Mouse (Mus musculus): ENCODE data around the gene Llcfc1. TPM values are rescaled to one million over a fixed set of nuclear protein-coding genes. Genes with fewer than 3 reads are reported as not detected.

Gene Llcfc1
- polyA plus RNA-seq (2015; fragmentation: Nextera tagmentation; extraction: Ambion mirVana): not detected in 2 replicates

GRCm38 (mm10) chr6:41684131-41684530 lies at the start of gene Llcfc1:
Gene Llcfc1 (plus strand): TSS chr6:41684431.
- Histone ChIP-seq H3K9ac (no peak within 1 kb of the TSS), H3K27ac (replicated peaks) (no peak within 1 kb of the TSS), H3K4me3 (no peak within 1 kb of the TSS), H3K36me3 (no peaks in the 10 kb centered on the region), H3K27me3 (no peaks in the 10 kb centered on the region), H3K9me3 (no peaks in the 10 kb centered on the region), H3K4me1 (replicated peaks) (no peaks in the 10 kb centered on the region), H3K4me2 (no peak within 1 kb of the TSS)
- no peak for ATAC-seq (ENCODE audit: low FRiP score, low read depth)
- WGBS: 94% methylated on average over 2 of the region's 2 CpGs

DNA sequence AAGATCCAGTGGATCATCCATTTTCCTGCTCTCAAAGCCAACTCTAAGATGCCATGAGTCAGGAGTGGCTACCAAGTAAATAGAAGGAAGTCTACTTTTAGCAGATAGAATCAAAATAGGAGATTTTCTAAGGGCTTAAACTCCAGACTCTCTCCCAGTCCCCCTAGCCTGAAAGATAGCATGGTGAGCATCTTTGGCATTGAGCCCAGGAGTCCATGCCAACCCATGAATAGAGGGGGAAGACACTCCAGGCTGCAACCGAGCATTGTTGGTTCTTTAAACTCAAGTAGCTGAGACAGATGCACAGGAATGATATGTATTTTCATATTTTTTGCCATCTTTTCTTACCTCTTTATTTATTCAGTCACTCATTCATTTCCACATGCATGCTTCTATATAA lies 49.0 kb upstream of the Llcfc1 start:
- H3K4me3 ChIP-seq: no peak overlapping the region
- 0 out of 2 replicates have a peak, but pooled peaks cover 3% of the 10 kb centered on the region for H3K4me1 ChIP-seq (replicated peaks)
- no peaks in the 10 kb centered on the region for H3K36me3 ChIP-seq
- H3K27ac ChIP-seq (replicated peaks): no peak overlapping the region
- H3K9me3 ChIP-seq: no peaks in the 10 kb centered on the region
- ATAC-seq (ENCODE audit: low FRiP score, low read depth): no peak
- no peak overlapping the region for H3K9ac ChIP-seq
- no peak overlapping the region for H3K4me2 ChIP-seq
- no peaks in the 10 kb centered on the region for H3K27me3 ChIP-seq
- WGBS: 31% methylated on average over 1 of the region's 1 CpGs

GRCm38 (mm10) chr6:41636178-41636577 lies 48.1 kb upstream of the Llcfc1 start, which contains the start of gene Trpv6:
Gene Trpv6 (minus strand): TSS chr6:41636405.
- H3K4me2 ChIP-seq: no peak within 1 kb of the TSS
- H3K4me1 ChIP-seq (replicated peaks): 0 out of 2 replicates have a peak, but pooled peaks cover 3% of the 10 kb centered on the region
- WGBS: 25% methylated on average over 5 of the region's 5 CpGs
- no peak within 1 kb of the TSS for H3K27ac ChIP-seq (replicated peaks)
- no peak for ATAC-seq (ENCODE audit: low FRiP score, low read depth)
- H3K4me3 ChIP-seq: no peak within 1 kb of the TSS
- H3K9ac ChIP-seq: no peak within 1 kb of the TSS
- H3K27me3 ChIP-seq: no peaks in the 10 kb centered on the region
- H3K36me3 ChIP-seq: no peaks in the 10 kb centered on the region
- H3K9me3 ChIP-seq: no peaks in the 10 kb centered on the region

DNA sequence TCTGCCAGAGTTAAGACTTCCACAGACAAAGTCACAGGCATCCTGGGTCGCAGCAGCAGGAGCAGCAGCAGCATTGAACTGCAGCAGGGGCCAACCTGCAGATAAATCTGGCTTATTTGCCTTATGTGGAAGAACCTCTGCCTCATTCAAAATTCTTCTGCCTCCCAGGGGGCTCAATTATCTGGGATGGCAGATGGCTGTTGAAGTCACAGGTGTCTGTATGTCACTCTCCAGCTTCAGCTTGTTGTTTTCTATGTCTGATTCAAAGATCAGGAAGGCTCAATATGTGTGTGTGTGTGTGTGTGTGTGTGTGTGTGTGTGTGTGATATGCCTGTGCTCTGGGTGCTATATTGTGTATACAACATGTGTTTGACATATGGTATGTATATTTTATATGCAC lies 46.8 kb upstream of the Llcfc1 start:
- WGBS: 24% methylated on average over 1 of the region's 1 CpGs
- Histone ChIP-seq H3K27ac (replicated peaks) (no peak overlapping the region), H3K4me2 (no peak overlapping the region), H3K36me3 (no peaks in the 10 kb centered on the region), H3K4me3 (no peak overlapping the region), H3K4me1 (replicated peaks) (0 out of 2 replicates have a peak, but pooled peaks cover 3% of the 10 kb centered on the region), H3K27me3 (no peaks in the 10 kb centered on the region), H3K9ac (no peak overlapping the region), H3K9me3 (no peaks in the 10 kb centered on the region)
- no peak for ATAC-seq (ENCODE audit: low FRiP score, low read depth)

GRCm38 (mm10) chr6:41637927-41638506 lies 46.2 kb upstream of the Llcfc1 start:
- Histone ChIP-seq H3K4me2 (no peak overlapping the region), H3K9ac (no peak overlapping the region), H3K36me3 (no peaks in the 10 kb centered on the region), H3K4me1 (replicated peaks) (0 out of 2 replicates have a peak, but pooled peaks cover 3% of the 10 kb centered on the region), H3K27me3 (no peaks in the 10 kb centered on the region), H3K4me3 (no peak overlapping the region), H3K9me3 (no peaks in the 10 kb centered on the region), H3K27ac (replicated peaks) (no peak overlapping the region)
- 88% methylated on average over 6 of the region's 6 CpGs for WGBS
- ATAC-seq (ENCODE audit: low FRiP score, low read depth): no peak

DNA sequence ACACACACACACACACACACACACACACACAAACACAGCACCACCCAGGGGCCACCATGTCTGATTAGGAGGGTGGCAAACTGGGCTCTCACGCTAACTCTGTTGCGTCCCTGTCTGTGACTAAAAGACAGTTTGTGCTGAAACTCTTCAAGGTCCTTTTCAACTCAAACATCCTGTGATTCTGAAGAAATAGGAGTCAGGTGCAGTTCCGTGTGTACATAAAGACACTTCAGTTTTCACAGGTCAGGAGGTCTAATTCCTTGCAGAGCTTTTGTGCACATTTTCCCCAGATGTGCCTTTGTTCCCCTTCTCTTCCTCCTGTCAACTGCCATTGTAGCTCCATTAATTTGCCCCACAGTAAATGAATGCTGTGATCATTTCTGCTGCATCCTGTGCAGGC lies 43.8 kb upstream of the Llcfc1 start:
- Histone ChIP-seq H3K9ac (no peak overlapping the region), H3K27me3 (no peaks in the 10 kb centered on the region), H3K4me3 (no peak overlapping the region), H3K9me3 (no peaks in the 10 kb centered on the region), H3K4me2 (no peak overlapping the region), H3K4me1 (replicated peaks) (0 out of 2 replicates have a peak, but pooled peaks cover 3% of the 10 kb centered on the region), H3K36me3 (no peaks in the 10 kb centered on the region), H3K27ac (replicated peaks) (no peak overlapping the region)
- 46% methylated on average over 3 of the region's 3 CpGs for WGBS
- ATAC-seq (ENCODE audit: low FRiP score, low read depth): no peak

DNA sequence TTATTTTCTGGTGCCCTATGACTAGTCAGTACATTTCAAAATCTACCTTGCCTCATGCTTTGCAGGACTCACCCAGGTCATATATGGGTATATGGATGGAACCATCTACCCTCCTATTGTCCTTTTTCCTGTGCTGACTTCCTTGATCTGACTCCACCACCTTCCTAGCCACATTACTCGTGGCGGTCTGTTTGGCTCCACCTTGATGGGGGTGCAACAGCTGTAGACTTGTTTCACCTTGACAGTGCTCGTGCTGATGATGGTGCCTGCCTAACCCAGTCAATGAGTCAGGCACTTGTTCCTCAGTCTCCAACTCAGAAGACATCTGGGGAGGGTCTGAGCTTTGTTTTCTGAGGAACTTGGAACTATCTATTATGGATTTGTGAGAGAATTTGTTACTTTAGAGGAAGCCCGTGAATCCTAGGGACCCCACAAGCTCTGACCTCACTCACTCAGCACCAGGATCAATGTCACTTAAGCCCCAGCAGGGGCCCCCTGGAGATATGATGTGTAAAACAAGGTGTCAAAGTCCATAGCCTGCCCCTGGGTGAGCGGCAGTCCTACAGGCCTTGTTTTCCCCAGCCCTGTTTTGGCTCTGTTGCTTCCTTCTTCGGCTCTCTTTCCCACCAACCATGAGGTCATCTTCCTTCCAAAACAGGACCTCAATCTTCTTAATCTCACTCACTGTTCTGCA lies 42.9 kb upstream of the Llcfc1 start:
- Histone ChIP-seq H3K27ac (replicated peaks) (no peak overlapping the region), H3K9me3 (no peaks in the 10 kb centered on the region), H3K36me3 (no peaks in the 10 kb centered on the region), H3K27me3 (no peaks in the 10 kb centered on the region), H3K4me1 (replicated peaks) (0 out of 2 replicates have a peak, but pooled peaks cover 3% of the 10 kb centered on the region), H3K4me3 (no peak overlapping the region), H3K9ac (no peak overlapping the region), H3K4me2 (no peak overlapping the region)
- no peak for ATAC-seq (ENCODE audit: low FRiP score, low read depth)
- WGBS: 87% methylated on average over 6 of the region's 6 CpGs

DNA sequence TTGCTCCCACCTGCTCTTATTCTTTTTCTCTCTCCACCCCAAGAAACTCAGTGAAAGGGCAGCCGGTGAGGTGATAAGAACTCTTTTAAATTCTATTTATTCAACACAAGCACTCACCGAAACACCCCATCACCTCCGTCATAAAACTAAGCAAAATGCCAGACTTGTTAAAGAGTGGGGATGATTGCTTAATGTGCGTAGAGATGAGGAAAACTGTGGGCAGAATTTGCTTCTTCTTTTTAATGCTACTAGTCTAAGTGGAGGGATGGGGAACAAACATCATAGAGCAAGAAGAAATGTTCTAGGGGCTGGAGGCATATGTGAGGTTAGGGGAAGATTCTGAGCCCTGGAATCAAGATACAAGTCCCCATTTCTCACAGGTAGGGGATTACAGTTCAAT lies 41.5 kb upstream of the Llcfc1 start:
- no peak overlapping the region for H3K27ac ChIP-seq (replicated peaks)
- H3K4me3 ChIP-seq: no peak overlapping the region
- no peaks in the 10 kb centered on the region for H3K27me3 ChIP-seq
- 89% methylated on average over 4 of the region's 4 CpGs for WGBS
- no peaks in the 10 kb centered on the region for H3K4me1 ChIP-seq (replicated peaks)
- no peaks in the 10 kb centered on the region for H3K9me3 ChIP-seq
- no peak for ATAC-seq (ENCODE audit: low FRiP score, low read depth)
- no peak overlapping the region for H3K9ac ChIP-seq
- no peaks in the 10 kb centered on the region for H3K36me3 ChIP-seq
- no peak overlapping the region for H3K4me2 ChIP-seq

DNA sequence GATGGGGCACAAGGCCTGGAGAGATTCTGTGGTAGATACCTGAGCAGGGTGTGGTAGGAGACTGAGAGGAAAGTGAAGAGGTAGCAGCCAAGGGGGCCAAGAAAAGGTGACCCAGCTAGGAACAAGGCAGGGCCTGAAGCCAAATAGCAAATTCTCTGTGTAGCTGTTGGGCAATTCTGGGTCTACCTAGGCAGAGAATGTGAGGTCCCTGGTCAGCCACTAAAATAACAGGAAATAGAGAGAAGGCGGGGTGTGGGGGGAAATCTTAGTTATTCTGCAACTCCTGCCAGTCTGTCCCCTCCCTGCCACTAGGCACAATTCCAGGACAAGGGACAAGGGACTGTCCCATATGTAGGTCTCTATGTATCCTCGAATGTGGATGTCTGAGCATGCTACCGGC lies 41.0 kb upstream of the Llcfc1 start:
- H3K36me3 ChIP-seq: no peaks in the 10 kb centered on the region
- no peak overlapping the region for H3K27ac ChIP-seq (replicated peaks)
- H3K27me3 ChIP-seq: no peaks in the 10 kb centered on the region
- no peaks in the 10 kb centered on the region for H3K4me1 ChIP-seq (replicated peaks)
- no peaks in the 10 kb centered on the region for H3K9me3 ChIP-seq
- 90% methylated on average over 3 of the region's 3 CpGs for WGBS
- no peak overlapping the region for H3K4me2 ChIP-seq
- no peak overlapping the region for H3K9ac ChIP-seq
- no peak for ATAC-seq (ENCODE audit: low FRiP score, low read depth)
- H3K4me3 ChIP-seq: no peak overlapping the region

- no peak for ATAC-seq (ENCODE audit: low FRiP score, low read depth)
- H3K36me3 ChIP-seq: no peaks in the 10 kb centered on the region
- H3K9me3 ChIP-seq: no peaks in the 10 kb centered on the region
- H3K27me3 ChIP-seq: no peaks in the 10 kb centered on the region
- no peak overlapping the region for H3K9ac ChIP-seq
- no peak overlapping the region for H3K27ac ChIP-seq (replicated peaks)
- 88% methylated on average over 3 of the region's 3 CpGs for WGBS
- no peaks in the 10 kb centered on the region for H3K4me1 ChIP-seq (replicated peaks)
- no peak overlapping the region for H3K4me3 ChIP-seq
- no peak overlapping the region for H3K4me2 ChIP-seq
Observed at GRCm38 (mm10) chr6:41646220-41646619, 38.0 kb upstream of the Llcfc1 start.

- Histone ChIP-seq H3K36me3 (no peaks in the 10 kb centered on the region), H3K4me2 (no peak overlapping the region), H3K4me1 (replicated peaks) (no peaks in the 10 kb centered on the region), H3K4me3 (no peak overlapping the region), H3K27ac (replicated peaks) (no peak overlapping the region), H3K27me3 (no peaks in the 10 kb centered on the region), H3K9me3 (no peaks in the 10 kb centered on the region), H3K9ac (no peak overlapping the region)
- no peak for ATAC-seq (ENCODE audit: low FRiP score, low read depth)
Observed at GRCm38 (mm10) chr6:41646672-41647071, 37.6 kb upstream of the Llcfc1 start.

- H3K27me3 ChIP-seq: no peaks in the 10 kb centered on the region
- H3K36me3 ChIP-seq: no peaks in the 10 kb centered on the region
- no peaks in the 10 kb centered on the region for H3K9me3 ChIP-seq
- 94% methylated on average over 5 of the region's 5 CpGs for WGBS
- H3K4me1 ChIP-seq (replicated peaks): no peaks in the 10 kb centered on the region
- H3K9ac ChIP-seq: no peak overlapping the region
- no peak overlapping the region for H3K4me2 ChIP-seq
- ATAC-seq (ENCODE audit: low FRiP score, low read depth): no peak
- H3K4me3 ChIP-seq: no peak overlapping the region
- no peak overlapping the region for H3K27ac ChIP-seq (replicated peaks)
Observed at GRCm38 (mm10) chr6:41653173-41653572, 31.1 kb upstream of the Llcfc1 start.
